Mouse (Mus musculus) stomach, postnatal 0 days (tissue): ENCODE results near the gene Olfr830. TPM values are rescaled to one million over a fixed set of nuclear protein-coding genes. Genes with fewer than 3 reads are reported as not detected.
"Not testable (repeated sequence)": the region's sequence is repeated elsewhere in the genome, so short reads cannot be mapped to it uniquely, and the experiment has no call there.

ENCODE experiments used
- ATAC-seq: fragments of 200-750 bp; cut with Nextera tagmentation; 2 replicates; pipeline ENCODE4 v1.8.0; 2017; ENCODE audit not compliant: low FRiP score, low TSS enrichment
- DNase-seq: peaks from one replicate; pipeline ENCODE4 v3.0.0-alpha.2; 2016; ENCODE audit warnings: low spot score
- H3K27ac ChIP-seq: fragments of 300-500 bp; sonication (generic); replicated peaks from 2 replicates; pipeline ENCODE4 v1.5.1; 2014; ENCODE audit warnings: mild to moderate bottlenecking, control low read depth
- H3K27me3 ChIP-seq: fragments of 300-500 bp; sonication (generic); 2 replicates; pipeline ENCODE4 v1.6.1; 2014; ENCODE audit warnings: low read length; ENCODE audit not compliant: control insufficient read depth, insufficient read depth
- H3K36me3 ChIP-seq: fragments of 300-500 bp; sonication (generic); 2 replicates; pipeline ENCODE4 v1.6.1; 2014; ENCODE audit warnings: low read length, mixed read lengths; ENCODE audit not compliant: control insufficient read depth, insufficient read depth
- H3K4me1 ChIP-seq: fragments of 300-500 bp; sonication (generic); replicated peaks from 2 replicates; pipeline ENCODE4 v1.6.1; 2014; ENCODE audit warnings: antibody characterized with exemption; ENCODE audit not compliant: control insufficient read depth, insufficient read depth
- H3K4me2 ChIP-seq: fragments of 300-500 bp; sonication (generic); replicated peaks from 2 replicates; pipeline ENCODE4 v1.6.1; 2014; ENCODE audit warnings: low read depth, mild to moderate bottlenecking, control low read depth, moderate library complexity
- H3K4me3 ChIP-seq: fragments of 300-500 bp; sonication (generic); 2 replicates; pipeline ENCODE4 v1.5.1; 2014; ENCODE audit warnings: low read depth, low read length, control low read depth
- H3K9ac ChIP-seq: fragments of 300-500 bp; sonication (generic); 2 replicates; pipeline ENCODE4 v1.6.1; 2014; ENCODE audit warnings: mild to moderate bottlenecking, low read length, control low read depth, mixed read lengths
- H3K9me3 ChIP-seq: fragments of 300-500 bp; sonication (generic); 2 replicates; pipeline ENCODE4 v1.6.1; 2016; ENCODE audit warnings: low read length; ENCODE audit not compliant: control insufficient read depth
- CTCF ChIP-seq: IDR thresholded peaks from 2 replicates; pipeline ENCODE4 v1.5.1; 2016; ENCODE audit warnings: antibody characterized with exemption, low read depth, mild to moderate bottlenecking, moderate library complexity
- EP300 ChIP-seq: optimal IDR thresholded peaks from 2 replicates; pipeline ENCODE3; 2016; ENCODE audit warnings: antibody characterized with exemption
- WGBS: fragments of 180-500 bp; shearing (Covaris S2); extraction: QIAGEN DNeasy Blood & Tissue Kit; methylation state at CpG from one replicate; pipeline ENCODE4 v1.1.7; 2014; 5-methylcytosine and 5-hydroxymethylcytosine counted together
- polyA plus RNA-seq: library from polyadenylated mRNA; unstranded; fragments of >200 nt; fragmentation: Nextera tagmentation; extraction: Ambion mirVana; gene quantifications from 2 replicates; pipeline ENCODE4 v1.2.1, GENCODE M21; 2015

Gene Olfr830
- polyA plus RNA-seq, result not detected in 2 replicates

DNA sequence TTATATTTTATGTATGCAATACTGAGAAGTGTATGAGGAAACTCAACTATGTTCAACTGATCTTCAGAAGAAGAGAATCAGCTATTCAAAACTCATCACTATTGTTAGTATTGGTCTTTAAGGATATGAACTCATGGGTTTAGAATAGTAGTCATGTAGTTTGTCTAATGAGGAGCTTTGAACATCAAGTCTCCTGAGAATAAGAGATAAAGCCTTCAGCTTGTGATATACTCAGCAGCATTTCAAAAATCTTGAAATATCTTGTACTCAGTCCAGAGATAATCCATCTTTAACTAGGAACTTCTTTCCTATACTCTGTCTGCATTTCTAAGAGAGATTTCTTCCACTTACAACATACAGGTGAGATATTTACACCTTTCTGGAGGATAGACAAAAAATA, at the start of gene Olfr830:
Gene Olfr830 (plus strand): TSS at position 301 of the 400 bp plus-strand sequence.
- no peak within 1 kb of the TSS for H3K4me3 ChIP-seq
- H3K9me3 ChIP-seq, result no peaks in the 10 kb centered on the region
- no peak within 1 kb of the TSS for H3K27ac ChIP-seq
- H3K36me3 ChIP-seq, result no peaks in the 10 kb centered on the region
- TF ChIP-seq EP300, result no peak
- TF ChIP-seq CTCF, result no peak
- no peak for ATAC-seq
- no peak within 1 kb of the TSS for H3K9ac ChIP-seq
- no peaks in the 10 kb centered on the region for H3K27me3 ChIP-seq
- no peaks in the 10 kb centered on the region for H3K4me1 ChIP-seq
- H3K4me2 ChIP-seq, result no peak within 1 kb of the TSS
- DNase-seq, result no peak

DNA sequence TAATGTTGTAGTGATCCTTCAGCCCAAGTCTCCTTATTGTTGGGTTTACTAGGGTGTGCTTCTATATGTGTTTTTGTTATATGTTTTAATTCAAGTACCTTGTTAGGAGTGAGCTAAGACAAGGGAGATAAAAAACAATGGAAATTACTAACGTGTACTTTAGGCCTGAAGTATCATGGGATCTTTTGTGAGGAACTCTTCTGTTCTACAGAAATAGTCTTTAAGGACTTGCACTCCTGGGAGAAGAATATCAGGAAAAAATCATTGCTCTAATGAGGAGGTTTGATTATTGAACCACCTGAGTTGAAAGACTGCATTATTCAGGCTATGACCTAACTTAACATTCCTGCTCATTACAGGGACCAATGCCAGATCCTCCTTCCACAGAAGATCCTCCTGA, 19.9 kb upstream of the Olfr830 start, which contains the start of gene Olfr829:
Gene Olfr829 (plus strand): TSS at position 301 of the 400 bp plus-strand sequence.
- H3K9me3 ChIP-seq, result no peaks in the 10 kb centered on the region
- H3K27ac ChIP-seq, result no peak within 1 kb of the TSS
- no peak within 1 kb of the TSS for H3K9ac ChIP-seq
- no peaks in the 10 kb centered on the region for H3K27me3 ChIP-seq
- ATAC-seq (no peak), DNase-seq (no peak)
- 56% methylated on average over 1 of the region's 1 CpGs for WGBS
- H3K4me2 ChIP-seq, result no peak within 1 kb of the TSS
- H3K4me1 ChIP-seq, result no peaks in the 10 kb centered on the region
- H3K36me3 ChIP-seq, result no peaks in the 10 kb centered on the region
- no peak within 1 kb of the TSS for H3K4me3 ChIP-seq
- TF ChIP-seq EP300 (no peak), CTCF (no peak)

DNA sequence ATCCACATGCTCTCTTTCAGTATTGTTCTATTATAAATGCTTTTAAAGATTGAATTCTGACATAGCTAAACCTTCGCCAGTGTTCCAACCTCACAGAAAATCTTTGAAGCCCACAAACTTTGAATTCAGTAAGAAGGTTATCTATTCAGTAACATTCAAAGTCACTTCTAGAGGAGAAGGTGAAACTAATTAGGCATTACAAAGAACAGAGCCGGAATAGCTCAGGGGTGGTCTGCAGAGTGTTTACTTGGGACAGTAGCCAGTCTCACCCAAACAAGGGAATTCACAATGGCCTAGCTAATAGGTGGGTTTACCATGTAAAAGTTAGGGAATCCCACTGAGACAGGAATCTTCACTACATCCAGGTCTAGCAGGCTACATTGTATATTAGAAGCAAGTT, 33.2 kb downstream of the Olfr830 start:
- not testable (repeated sequence) for DNase-seq, H3K4me2 ChIP-seq, ATAC-seq, H3K9me3 ChIP-seq, H3K27me3 ChIP-seq, H3K4me3 ChIP-seq, H3K9ac ChIP-seq, H3K27ac ChIP-seq, H3K4me1 ChIP-seq, H3K36me3 ChIP-seq
- 52% methylated on average over 2 of the region's 2 CpGs for WGBS

DNA sequence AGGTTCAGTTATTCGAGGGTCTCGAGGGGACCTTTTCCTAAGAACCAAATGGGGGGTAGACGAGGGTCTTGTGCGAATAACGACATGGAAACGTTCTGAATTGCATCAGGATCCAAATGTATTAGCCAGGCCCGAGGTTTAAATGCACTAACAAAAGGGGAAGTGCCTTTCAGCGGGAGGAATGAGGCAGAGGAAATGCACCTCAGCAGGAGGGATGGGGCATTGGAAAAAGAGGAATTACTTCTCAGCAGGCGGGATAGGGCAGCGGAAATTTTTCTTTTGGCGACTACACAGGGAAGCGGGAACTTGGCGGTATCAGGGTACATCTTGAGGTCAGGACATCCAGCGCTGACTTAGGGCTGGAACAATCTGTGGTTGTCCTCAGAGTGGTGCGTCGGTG, 53.4 kb downstream of the Olfr830 start:
- H3K9ac ChIP-seq, H3K27me3 ChIP-seq, H3K4me2 ChIP-seq, H3K9me3 ChIP-seq, H3K27ac ChIP-seq, H3K4me1 ChIP-seq, ATAC-seq, DNase-seq, H3K36me3 ChIP-seq, H3K4me3 ChIP-seq: not testable (repeated sequence)
- WGBS, result 84% methylated on average over 13 of the region's 16 CpGs

Other genes starting within 250 kb of the Olfr830 start
- 2.5 TPM in 2 replicates for gene Muc16, start 200.2 kb upstream of the Olfr830 start, polyA plus RNA-seq
- 0.04 TPM in 1 of 2 replicates, not detected in the other for gene Olfr24, start 110.7 kb upstream of the Olfr830 start, polyA plus RNA-seq
- not detected in 2 replicates for gene Olfr828, start 55.2 kb upstream of the Olfr830 start, polyA plus RNA-seq
- not detected in 2 replicates for gene Olfr829, start 19.8 kb upstream of the Olfr830 start, polyA plus RNA-seq
- not detected in 2 replicates for gene Olfr832, start 62.4 kb downstream of the Olfr830 start, polyA plus RNA-seq
- not detected in 2 replicates for gene Olfr834, start 113.3 kb downstream of the Olfr830 start, polyA plus RNA-seq
- gene Olfr835, start 158.0 kb downstream of the Olfr830 start, polyA plus RNA-seq, result not detected in 2 replicates
- gene Olfr836, start 245.7 kb downstream of the Olfr830 start, polyA plus RNA-seq, result not detected in 2 replicates